Mouse (Mus musculus): ENCODE measurements around the gene Nfs1. TPM values are rescaled to one million over a fixed set of nuclear protein-coding genes. Genes with fewer than 3 reads are reported as not detected.

The Nfs1 gene
- polyA plus RNA-seq, 1 experiment from 2014 or later: 46.7 TPM

DNA sequence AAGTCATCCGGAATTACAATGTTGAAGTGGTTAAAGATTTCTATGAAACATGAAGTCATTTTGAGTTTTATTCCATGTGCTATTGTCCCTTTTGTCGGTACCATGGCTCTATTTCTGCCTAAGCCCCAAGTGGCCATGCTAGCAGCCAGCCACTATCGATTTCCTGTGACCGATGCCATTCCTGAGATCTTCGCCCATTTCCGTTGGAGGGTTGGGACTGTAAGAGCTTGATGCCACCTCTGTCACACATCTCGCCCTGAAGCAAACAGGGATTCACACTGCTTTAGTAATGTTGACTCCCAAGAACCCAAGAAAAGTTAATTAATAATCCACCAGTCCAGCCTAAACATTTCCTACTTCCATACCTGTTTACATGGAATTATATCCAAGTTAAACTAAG, 33.7 kb upstream of the Nfs1 start:
- Histone ChIP-seq H3K27me3 (ENCODE audit: low read depth, poor library complexity, severe bottlenecking) (no peaks in the 10 kb centered on the region), H3K4me1 (peaks cover 37% of the 10 kb centered on the region), H3K36me3 (peaks cover 63% of the 10 kb centered on the region), H3K9me3 (replicated peaks) (no peaks in the 10 kb centered on the region), H3K4me3 (peak overlapping the region; percentile 100), H3K27ac (replicated peaks) (no peak overlapping the region)
- WGBS: 89% methylated on average over 7 of the region's 7 CpGs
- no peak for DNase-seq (ENCODE audit: low spot score)

DNA sequence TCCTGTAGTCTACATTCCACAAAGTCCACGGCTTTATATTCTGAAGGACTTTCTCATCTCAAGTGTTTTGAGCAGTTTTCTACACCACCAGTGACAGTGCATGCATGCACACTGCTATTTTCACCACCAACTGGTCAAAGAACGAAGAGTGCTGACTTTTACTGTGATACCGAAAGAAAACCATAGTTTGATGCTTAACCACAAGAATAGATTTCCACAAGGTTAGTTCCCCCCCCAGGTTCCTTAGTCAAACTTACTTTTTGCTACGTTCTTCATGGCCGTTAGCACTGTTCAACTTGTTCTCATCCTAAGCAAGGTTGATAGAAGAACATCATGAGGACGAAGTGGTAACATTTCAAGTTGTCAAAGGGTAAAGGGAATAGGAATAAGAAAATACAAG, 33.1 kb upstream of the Nfs1 start:
- H3K27me3 ChIP-seq (ENCODE audit: low read depth, poor library complexity, severe bottlenecking): no peaks in the 10 kb centered on the region
- peaks cover 69% of the 10 kb centered on the region for H3K36me3 ChIP-seq
- H3K9me3 ChIP-seq (replicated peaks): no peaks in the 10 kb centered on the region
- DNase-seq (ENCODE audit: low spot score): no peak
- no peak overlapping the region for H3K4me3 ChIP-seq
- 94% methylated on average over 6 of the region's 6 CpGs for WGBS
- no peak overlapping the region for H3K27ac ChIP-seq (replicated peaks)
- H3K4me1 ChIP-seq: peaks cover 37% of the 10 kb centered on the region

GRCm38 (mm10) chr2:156166557-156166956, 22.6 kb upstream of the Nfs1 start:
- 94% methylated on average over 5 of the region's 5 CpGs for WGBS
- Histone ChIP-seq H3K36me3 (peaks cover 99% of the 10 kb centered on the region), H3K4me3 (no peak overlapping the region), H3K9me3 (replicated peaks) (no peaks in the 10 kb centered on the region), H3K4me1 (no peaks in the 10 kb centered on the region), H3K27me3 (ENCODE audit: low read depth, poor library complexity, severe bottlenecking) (no peaks in the 10 kb centered on the region), H3K27ac (replicated peaks) (no peak overlapping the region)
- no peak for DNase-seq (ENCODE audit: low spot score)

GRCm38 (mm10) chr2:156165478-156165877, 21.5 kb upstream of the Nfs1 start:
- no peaks in the 10 kb centered on the region for H3K27me3 ChIP-seq (ENCODE audit: low read depth, poor library complexity, severe bottlenecking)
- H3K36me3 ChIP-seq: peaks cover 99% of the 10 kb centered on the region
- no peaks in the 10 kb centered on the region for H3K9me3 ChIP-seq (replicated peaks)
- WGBS: 98% methylated on average over 1 of the region's 1 CpGs
- H3K27ac ChIP-seq (replicated peaks): no peak overlapping the region
- no peak overlapping the region for H3K4me3 ChIP-seq
- H3K4me1 ChIP-seq: no peaks in the 10 kb centered on the region
- no peak for DNase-seq (ENCODE audit: low spot score)

- Histone ChIP-seq H3K27ac (replicated peaks) (no peak overlapping the region), H3K36me3 (peaks cover 100% of the 10 kb centered on the region), H3K4me3 (no peak overlapping the region), H3K9me3 (replicated peaks) (no peaks in the 10 kb centered on the region), H3K27me3 (ENCODE audit: low read depth, poor library complexity, severe bottlenecking) (no peaks in the 10 kb centered on the region), H3K4me1 (no peaks in the 10 kb centered on the region)
- DNase-seq (ENCODE audit: low spot score): no peak
Measured at GRCm38 (mm10) chr2:156151538-156151937, 7.6 kb upstream of the Nfs1 start.

GRCm38 (mm10) chr2:156147316-156147915, 3.4 kb upstream of the Nfs1 start:
- Histone ChIP-seq H3K4me1 (peaks cover 22% of the 10 kb centered on the region), H3K27me3 (ENCODE audit: low read depth, poor library complexity, severe bottlenecking) (no peaks in the 10 kb centered on the region), H3K27ac (replicated peaks) (no peak overlapping the region), H3K4me3 (no peak overlapping the region), H3K9me3 (replicated peaks) (no peaks in the 10 kb centered on the region), H3K36me3 (peaks cover 66% of the 10 kb centered on the region)
- WGBS: 93% methylated on average over 3 of the region's 3 CpGs
- DNase-seq (ENCODE audit: low spot score): no peak

GRCm38 (mm10) chr2:156146272-156146989, 2.4 kb upstream of the Nfs1 start:
- no peaks in the 10 kb centered on the region for H3K9me3 ChIP-seq (replicated peaks)
- no peak for DNase-seq (ENCODE audit: low spot score)
- WGBS: 77% methylated on average over 5 of the region's 5 CpGs
- no peaks in the 10 kb centered on the region for H3K27me3 ChIP-seq (ENCODE audit: low read depth, poor library complexity, severe bottlenecking)
- H3K4me3 ChIP-seq: no peak overlapping the region
- no peak overlapping the region for H3K27ac ChIP-seq (replicated peaks)
- peaks cover 64% of the 10 kb centered on the region for H3K36me3 ChIP-seq
- peaks cover 22% of the 10 kb centered on the region for H3K4me1 ChIP-seq

DNA sequence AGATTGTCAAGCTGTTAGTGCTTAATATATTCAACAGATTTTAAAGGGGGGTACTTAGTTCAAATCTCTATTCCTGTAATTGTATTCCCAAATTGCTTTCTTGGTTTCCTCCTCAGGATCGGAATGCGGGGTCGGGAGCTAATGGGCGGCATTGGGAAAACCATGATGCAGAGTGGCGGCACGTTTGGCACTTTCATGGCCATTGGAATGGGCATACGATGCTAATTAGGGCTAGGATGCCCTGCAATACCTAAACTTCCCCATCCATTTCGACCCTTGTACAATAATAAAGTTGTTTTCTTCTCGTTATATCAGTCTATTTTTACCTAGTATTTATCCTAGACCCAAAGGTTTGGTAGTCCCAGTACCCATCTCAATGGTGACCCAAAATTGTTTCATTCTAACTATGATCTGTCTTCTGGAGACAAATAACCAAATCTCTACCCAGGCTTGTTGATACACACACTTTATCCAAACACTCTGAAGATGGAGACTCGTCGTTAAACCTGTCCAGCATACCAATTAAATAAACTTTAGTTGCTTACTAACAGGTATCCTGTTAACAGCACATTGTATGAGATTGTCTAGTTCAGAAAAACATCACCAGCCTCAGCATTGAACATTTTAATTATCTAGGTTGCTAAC, 1.6 kb upstream of the Nfs1 start:
- Histone ChIP-seq H3K27me3 (ENCODE audit: low read depth, poor library complexity, severe bottlenecking) (no peaks in the 10 kb centered on the region), H3K9me3 (replicated peaks) (no peaks in the 10 kb centered on the region), H3K27ac (replicated peaks) (no peak overlapping the region), H3K4me1 (peaks cover 22% of the 10 kb centered on the region), H3K4me3 (peak overlapping the region; percentile 85), H3K36me3 (peaks cover 60% of the 10 kb centered on the region)
- no peak for DNase-seq (ENCODE audit: low spot score)
- WGBS: 74% methylated on average over 11 of the region's 11 CpGs

DNA sequence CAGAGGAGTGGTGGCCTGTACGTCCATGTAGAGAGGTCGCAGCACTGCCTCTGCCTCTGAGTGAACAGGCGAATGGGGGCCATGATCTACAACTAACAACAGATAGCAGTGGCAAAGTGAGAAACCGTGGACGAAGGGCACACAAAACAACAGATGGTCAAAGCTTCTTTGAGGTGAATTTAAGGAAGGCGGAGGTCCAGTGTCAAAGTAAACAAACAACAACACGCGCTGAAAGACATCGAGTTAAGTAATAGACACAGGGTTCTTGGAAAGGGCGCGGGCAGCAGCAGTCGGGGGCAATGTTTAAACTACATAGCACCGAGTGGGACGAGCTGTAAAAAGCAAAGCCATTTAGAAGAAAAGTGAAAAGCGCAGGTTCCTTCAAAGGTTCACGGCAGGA, 619 bp downstream of the Nfs1 start:
- 4% methylated on average over 16 of the region's 16 CpGs for WGBS
- Histone ChIP-seq H3K9me3 (replicated peaks) (no peaks in the 10 kb centered on the region), H3K4me1 (peaks cover 22% of the 10 kb centered on the region), H3K4me3 (peak overlapping the region; percentile 85), H3K36me3 (peaks cover 51% of the 10 kb centered on the region), H3K27me3 (ENCODE audit: low read depth, poor library complexity, severe bottlenecking) (no peaks in the 10 kb centered on the region), H3K27ac (replicated peaks) (peak overlapping the region; percentile 94)
- DNase-seq (ENCODE audit: low spot score): peak; percentile 31

DNA sequence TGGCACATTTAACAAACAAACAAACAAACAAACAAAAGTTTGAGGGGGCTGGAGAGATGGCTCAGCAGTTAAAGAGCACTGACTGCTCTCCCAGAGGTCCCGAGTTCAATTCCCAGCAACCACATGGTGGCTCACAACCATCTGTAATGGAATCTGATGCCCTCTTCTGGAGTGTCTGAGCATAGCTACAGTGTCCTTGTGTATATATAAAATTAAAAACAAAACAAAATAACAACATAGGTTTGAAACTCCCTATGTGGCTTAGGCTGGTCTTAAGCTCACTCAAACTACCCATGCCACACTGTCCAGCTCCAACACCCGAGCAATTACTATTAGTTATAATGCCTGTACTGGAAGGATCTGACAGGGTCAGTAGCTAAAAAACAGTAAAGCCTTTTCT, 1.2 kb downstream of the Nfs1 start:
- H3K4me3 ChIP-seq: peak overlapping the region; percentile 85
- peaks cover 22% of the 10 kb centered on the region for H3K4me1 ChIP-seq
- DNase-seq (ENCODE audit: low spot score): no peak
- WGBS: 91% methylated on average over 2 of the region's 2 CpGs
- peaks cover 46% of the 10 kb centered on the region for H3K36me3 ChIP-seq
- no peak overlapping the region for H3K27ac ChIP-seq (replicated peaks)
- no peaks in the 10 kb centered on the region for H3K9me3 ChIP-seq (replicated peaks)
- no peaks in the 10 kb centered on the region for H3K27me3 ChIP-seq (ENCODE audit: low read depth, poor library complexity, severe bottlenecking)

- no peaks in the 10 kb centered on the region for H3K4me1 ChIP-seq
- no peaks in the 10 kb centered on the region for H3K27me3 ChIP-seq (ENCODE audit: low read depth, poor library complexity, severe bottlenecking)
- peaks cover 49% of the 10 kb centered on the region for H3K36me3 ChIP-seq
- no peak overlapping the region for H3K27ac ChIP-seq (replicated peaks)
- H3K9me3 ChIP-seq (replicated peaks): no peaks in the 10 kb centered on the region
- 86% methylated on average over 6 of the region's 6 CpGs for WGBS
- no peak for DNase-seq (ENCODE audit: low spot score)
- no peak overlapping the region for H3K4me3 ChIP-seq
Measured at GRCm38 (mm10) chr2:156135695-156136094, 8.3 kb downstream of the Nfs1 start.

- Histone ChIP-seq H3K27me3 (ENCODE audit: low read depth, poor library complexity, severe bottlenecking) (no peaks in the 10 kb centered on the region), H3K27ac (replicated peaks) (no peak overlapping the region), H3K4me1 (no peaks in the 10 kb centered on the region), H3K9me3 (replicated peaks) (no peaks in the 10 kb centered on the region), H3K36me3 (peaks cover 49% of the 10 kb centered on the region), H3K4me3 (no peak overlapping the region)
- 90% methylated on average over 5 of the region's 5 CpGs for WGBS
- DNase-seq (ENCODE audit: low spot score): no peak
Measured at GRCm38 (mm10) chr2:156134161-156134560, 9.8 kb downstream of the Nfs1 start.

DNA sequence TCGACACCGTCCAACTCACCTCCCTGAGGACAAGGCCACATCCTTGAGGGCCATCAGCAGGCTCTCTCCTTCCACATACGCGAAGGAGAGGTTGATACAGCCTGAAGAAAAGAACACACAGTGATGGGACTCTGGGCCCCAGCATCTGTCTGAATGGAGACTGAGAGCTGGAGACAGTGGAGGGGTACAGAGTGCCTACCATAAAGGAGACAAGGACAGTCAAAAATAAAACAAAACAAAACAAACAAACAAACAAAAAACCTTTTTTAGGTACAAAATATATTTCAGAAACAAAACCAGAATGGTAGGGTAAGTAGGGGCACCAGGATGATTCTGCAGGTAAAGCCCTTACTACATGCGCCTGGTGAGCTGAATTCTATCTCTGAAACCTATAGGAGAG, 17.0 kb downstream of the Nfs1 start, which contains the start of gene Gm28036:
Gene Gm28036, minus strand, starts transcription at position 101 of the 400 bp plus-strand sequence.
- H3K27me3 ChIP-seq (ENCODE audit: low read depth, poor library complexity, severe bottlenecking): no peaks in the 10 kb centered on the region
- DNase-seq (ENCODE audit: low spot score): no peak
- no peak within 1 kb of the TSS for H3K4me3 ChIP-seq
- 94% methylated on average over 5 of the region's 5 CpGs for WGBS
- no peak within 1 kb of the TSS for H3K27ac ChIP-seq (replicated peaks)
- no peaks in the 10 kb centered on the region for H3K4me1 ChIP-seq
- H3K9me3 ChIP-seq (replicated peaks): no peaks in the 10 kb centered on the region
- H3K36me3 ChIP-seq: peaks cover 67% of the 10 kb centered on the region

All from midbrain, embryonic 10.5 days (tissue).